Mouse (Mus musculus) kidney, postnatal 25 days (tissue): ENCODE data around the gene Ripk1.

Experiments
- DNase-seq, 2 experiments: peaks; one replicate each; pipeline ENCODE4 v3.0.0; 2021; ENCODE audit warnings: mixed read lengths in 2 of 2

Ripk1 gene

DNA sequence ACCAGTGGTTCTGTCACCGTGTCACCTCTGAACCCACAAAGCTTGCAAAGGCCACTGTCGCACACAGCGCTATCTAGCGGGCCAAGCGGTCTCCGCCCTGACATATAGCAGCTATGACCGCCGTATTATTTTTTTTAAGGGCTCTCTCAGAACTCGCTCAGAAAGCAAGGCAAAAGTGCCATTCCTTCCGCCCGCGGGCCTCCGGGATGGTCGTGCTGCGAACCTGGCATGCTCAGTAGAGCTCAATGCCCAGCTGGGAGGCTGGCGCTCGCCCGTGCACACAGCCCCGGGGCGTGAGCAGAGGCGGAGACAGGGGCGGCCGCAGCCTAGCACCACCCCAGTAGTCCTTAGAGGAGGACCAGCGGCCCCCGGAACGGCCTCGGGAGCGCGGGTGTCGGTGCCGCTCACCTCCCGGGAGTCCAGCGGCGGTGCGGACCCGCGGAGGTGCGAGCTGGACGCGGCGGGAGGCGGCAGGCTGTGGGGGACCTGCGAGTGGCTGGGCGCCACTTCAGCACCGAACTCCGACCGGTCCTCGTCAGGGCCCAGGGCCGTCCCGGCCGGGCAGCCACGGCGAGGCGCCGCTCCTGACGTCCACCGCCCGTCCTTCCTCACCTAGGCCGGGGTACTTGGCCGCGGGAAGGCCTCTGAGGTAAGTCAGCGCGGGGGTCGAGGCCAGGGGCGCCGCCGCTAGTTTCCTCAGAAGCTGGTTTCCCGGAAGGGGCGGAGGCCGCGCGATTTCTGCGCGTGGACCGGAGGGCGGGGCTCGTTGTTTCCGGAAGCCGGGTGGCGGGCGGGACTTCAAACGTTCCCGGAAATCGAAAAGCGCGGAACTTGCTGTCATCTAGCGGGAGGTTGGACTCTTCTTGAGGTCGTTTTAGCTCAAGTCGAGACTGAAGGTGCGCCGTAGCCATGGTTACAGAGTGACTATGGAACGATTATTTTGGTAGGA is at the start of gene Ripk1, which contains the start of gene Serpinb6a:
TSS of gene Ripk1 (plus strand) at position 306 of the 949 bp plus-strand sequence.
TSS of gene Serpinb6a (minus strand) at position 737 of the 949 bp plus-strand sequence.
- DNase-seq: peak; percentile 93 to 96

DNA sequence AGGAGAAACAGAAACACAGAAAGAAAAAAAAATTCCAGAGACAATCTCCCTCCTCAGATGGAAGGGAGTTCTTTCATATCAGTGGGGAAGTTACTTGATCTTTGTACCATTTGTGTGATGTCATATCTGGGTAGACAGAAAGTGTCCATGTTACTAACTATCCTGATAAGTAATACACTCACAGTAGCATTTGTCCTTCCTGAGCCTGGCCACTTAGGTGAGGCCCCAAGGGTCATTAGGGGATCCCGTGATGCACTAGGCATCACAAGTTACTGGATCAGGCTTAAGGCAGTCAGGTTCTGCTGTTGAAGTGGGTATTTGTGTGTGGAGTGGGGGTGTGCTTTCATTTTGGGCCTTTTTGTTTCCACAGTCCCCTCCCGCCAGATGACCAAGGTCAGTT is 49.2 kb upstream of the Ripk1 start:
- no peak for DNase-seq

DNA sequence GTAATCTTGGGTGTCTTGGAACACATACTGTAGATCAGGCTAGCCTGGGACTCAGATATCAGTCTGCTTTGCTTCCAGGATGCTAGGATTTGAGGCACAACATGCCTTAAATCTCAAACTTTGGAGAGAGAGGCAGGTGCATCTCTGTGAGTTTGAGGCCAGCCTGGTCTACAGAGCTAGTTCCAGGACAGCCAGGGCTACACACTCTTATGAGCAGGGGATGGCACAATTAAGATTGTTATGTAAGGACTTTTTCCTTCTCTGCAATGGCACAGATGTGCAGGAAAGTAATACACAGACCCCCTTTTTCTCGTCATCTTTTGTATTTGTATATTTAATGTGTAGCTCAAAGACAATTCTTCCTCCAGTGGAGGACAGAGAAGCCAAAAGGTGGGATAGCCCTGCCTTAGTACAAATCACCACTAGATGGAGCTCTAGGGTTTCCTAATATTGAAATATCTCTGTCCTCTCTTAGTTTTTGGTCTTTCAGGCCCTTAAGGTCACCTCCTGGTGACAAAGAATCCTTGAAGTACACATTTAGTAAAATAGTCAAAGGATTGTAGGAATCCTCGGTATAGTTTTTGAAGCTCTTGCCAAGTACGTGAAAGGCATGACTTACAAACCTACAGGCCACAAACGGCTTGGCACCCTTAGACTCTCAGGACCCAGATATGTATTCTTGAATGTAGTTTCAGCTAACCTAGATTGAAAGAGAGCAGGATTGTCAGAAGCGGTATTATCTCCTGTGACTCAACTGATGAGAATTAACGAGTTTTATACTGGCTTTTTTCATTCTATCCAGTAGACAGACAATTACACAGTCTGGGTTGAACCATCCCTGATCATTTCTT is 45.4 kb upstream of the Ripk1 start:
- DNase-seq: peak in 1 of 2 experiments; percentile 52

DNA sequence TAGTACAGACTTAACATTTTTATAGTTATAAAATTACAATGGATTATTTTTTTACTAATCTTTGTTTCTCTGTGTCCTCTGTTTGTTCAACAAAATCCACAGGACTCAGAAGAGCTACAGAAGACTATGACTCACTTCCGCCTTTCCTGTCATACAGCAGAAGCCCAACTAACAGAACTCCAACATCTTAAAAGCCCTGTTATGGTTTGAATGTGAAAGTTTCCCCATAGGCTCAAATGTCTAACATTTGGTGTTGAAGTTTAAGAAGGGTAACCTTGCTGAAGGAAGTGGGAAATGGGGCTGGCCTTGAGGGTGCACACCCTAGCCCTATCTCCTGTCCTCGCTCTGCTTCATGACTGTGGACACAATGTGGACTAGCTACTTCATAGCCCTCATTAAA is 42.4 kb upstream of the Ripk1 start:
- DNase-seq: no peak

DNA sequence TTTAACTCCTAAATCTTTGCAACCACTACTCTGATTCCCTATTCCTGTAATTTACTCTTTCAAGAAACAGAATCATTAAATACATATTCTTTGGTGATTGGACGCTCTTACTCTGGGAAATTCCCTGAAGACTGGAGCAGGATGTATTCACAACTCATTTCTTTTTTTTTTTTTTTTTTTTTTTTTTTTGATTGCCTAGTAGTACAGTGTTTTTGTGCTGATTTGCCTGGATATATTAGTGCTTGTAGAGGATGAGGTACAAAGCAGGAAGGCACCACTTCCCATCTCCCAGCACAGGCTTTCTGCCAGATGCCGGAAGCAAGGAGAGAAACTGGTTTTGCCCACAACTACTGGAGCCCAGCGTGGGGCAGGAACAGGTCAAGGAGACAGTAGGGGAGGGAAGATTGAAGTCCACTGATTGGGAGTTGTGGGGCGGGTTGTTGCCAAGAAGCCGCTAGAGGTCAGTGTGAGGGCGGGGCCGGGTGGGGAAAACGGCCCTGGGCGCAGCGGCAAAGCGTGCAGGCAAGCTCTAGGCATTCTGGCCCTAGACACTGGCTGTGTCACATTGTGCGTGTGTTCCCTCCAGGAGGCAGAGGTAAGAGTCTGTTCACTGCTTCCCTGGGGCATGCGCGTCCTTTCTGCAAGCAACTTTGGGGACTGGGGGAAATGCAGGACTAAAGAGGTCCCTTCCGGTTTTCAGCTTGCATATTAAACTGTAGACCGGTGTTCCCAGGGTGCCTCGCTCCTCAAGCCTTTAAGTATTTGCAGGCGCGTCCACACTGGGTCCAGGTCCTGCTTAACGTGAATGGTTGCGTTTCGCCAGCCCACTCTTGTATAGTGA is 37.7 kb upstream of the Ripk1 start, which contains the start of gene Nqo2:
TSS of gene Nqo2 (plus strand) at position 482 of the 841 bp plus-strand sequence.
- peak; percentile 84 to 93 for DNase-seq

DNA sequence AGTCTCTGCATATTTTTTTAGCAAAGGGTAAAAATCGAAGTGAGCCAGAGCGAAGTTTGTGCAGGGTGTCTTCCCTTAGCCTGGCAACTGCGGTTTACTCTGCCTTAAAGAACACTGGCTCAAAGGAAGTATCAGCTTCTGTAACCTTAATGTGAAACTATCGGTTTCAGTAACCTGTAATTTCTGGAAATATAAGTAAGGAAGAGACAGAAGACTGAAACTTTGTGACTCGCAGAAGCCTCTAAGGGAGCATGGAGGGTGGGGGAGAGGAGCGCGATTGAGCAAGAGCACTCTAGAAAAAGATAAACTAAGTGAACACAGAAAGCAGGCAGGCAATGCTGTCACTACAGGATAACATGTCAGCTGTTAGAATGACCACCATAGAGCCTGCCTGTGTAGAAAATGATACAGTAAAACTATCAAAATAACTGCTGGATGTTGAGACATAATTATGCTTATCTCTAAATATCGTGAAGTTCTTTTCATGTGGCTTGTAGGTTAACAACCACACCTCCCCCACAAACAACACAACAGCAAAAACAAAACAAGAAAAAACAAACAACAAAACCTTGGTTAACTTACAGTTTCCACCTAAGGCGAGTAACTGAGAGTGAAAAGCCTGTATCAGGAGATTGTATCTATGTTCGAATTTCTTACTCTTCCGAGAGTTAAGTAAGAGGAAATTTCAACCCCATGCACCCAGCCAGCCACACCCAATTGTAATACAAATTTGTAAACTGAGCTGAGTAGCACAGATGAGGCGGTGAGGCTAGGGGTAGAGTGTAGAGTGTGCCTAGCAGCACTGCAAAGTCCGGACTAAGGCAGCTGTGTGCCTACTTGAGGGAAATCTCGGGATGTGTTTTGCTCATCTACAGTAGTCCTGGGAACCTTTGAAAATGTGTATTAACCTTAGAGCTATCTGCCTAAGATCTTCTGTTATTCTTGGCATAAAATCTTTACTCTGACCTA is 36.8 kb upstream of the Ripk1 start:
- peak in 1 of 2 experiments; percentile 14 for DNase-seq

DNA sequence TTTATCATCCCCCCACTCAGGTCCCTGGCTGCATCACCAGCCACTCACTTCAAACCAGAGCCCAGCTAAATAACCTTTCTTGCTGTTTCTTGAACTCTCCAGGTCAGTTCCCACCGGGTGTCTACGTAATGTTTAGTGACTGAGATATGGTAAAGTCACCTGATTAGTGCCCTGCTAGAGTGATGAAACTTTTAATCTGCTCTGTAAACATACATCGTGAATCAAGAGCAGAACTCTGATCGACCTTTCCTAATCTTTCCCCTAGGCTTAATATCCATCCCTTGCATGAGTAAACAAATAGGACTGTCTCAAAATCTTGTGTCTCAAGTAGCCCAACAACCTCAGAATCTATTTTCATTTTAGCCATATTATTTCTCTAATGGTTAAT is 36.1 kb upstream of the Ripk1 start:
- no peak for DNase-seq

DNA sequence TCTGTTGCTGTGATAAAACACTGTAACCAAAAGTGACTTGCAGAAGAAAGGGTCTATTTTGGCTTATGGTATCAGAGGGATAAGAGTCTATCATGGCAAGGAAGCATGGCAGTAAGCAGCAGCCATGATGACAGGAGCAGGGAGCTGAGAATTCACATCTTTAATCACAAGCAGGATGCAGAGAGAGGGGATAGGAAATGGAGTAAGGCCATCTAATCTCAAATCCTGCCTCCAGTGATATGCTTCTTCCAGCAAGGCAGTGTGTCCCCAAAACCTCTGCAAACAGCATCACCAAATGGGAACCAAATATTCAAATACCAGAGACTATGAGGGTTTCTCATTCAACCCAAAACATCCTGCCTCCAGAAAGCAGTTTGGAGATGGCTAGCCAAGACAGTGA is 35.6 kb upstream of the Ripk1 start:
- no peak for DNase-seq

DNA sequence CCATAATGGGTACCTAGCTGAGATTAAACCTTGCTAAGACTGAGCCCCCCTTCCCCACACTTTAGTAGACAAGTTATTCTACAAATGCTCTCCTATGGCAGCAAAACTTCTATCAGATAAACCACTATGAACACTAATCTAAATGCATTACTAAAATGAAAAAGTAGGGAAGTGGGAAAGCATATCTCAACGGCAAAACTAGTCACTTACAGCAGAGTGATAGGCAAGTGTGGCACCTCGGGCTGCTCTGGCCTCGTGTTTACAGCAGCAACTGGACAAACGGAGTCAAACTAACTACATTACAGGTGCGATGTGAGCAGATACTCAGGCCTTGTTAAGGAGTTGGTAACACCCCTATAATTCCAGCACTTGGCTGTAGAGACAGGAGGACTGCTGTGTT is 12.5 kb upstream of the Ripk1 start:
- DNase-seq: no peak

DNA sequence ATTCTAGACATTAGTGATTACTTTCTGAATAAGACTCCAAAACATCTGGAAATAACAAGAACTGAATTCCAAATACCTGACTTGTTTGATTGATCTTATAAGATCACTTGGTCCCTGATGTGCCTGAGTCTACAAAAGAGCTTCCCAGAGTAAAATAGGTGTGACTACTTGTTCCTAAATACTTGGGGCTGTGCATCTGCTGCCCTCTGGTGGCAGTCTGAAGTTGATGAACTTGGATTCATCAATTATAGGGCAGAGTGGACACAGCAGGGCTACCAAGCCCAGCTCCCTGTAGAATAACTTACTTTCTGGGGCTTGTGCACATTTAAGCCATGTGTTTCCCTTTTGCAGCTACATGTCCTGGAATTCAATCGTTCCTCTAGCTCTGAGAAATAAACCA is 7.0 kb upstream of the Ripk1 start:
- peak; percentile 78 to 85 for DNase-seq

DNA sequence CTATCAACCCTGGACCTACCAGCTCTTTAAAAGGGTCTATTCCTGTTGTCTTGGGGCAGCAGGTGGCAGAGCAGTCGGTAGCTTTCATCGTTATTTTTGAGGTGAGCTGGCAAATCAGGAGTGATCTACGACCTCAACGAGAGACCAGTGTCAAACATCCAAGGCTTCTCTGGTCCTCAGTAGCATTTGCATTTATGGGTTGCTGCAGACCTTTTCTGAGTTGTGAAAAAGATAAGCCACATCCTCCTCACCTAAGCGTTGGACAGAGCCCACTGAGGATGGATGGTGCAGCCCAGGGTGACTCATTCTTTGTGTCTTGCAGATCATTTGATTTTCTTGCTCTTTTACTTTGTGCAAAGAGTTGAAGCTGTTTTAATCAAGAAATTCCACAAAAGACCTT is 895 bp downstream of the Ripk1 start:
- no peak for DNase-seq

DNA sequence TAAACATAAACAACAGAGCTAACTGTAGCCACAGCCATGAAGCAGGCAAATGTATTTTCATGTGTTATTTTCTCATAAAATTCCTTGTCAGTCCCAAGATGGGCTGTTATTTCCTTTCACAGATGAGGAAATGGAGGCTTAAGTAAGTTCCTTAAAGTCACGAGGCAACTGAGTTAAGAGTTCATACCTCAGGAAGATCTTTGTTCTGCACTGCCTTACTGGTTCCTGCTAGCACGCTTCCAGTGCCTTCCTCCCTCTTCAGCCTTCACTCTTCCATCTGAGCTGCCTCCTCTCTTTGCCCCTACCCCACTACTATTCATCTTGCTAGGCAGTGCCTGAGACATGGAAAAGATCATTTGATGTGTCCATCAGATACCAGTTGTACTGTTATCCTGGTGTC is 5.1 kb downstream of the Ripk1 start:
- DNase-seq: no peak

DNA sequence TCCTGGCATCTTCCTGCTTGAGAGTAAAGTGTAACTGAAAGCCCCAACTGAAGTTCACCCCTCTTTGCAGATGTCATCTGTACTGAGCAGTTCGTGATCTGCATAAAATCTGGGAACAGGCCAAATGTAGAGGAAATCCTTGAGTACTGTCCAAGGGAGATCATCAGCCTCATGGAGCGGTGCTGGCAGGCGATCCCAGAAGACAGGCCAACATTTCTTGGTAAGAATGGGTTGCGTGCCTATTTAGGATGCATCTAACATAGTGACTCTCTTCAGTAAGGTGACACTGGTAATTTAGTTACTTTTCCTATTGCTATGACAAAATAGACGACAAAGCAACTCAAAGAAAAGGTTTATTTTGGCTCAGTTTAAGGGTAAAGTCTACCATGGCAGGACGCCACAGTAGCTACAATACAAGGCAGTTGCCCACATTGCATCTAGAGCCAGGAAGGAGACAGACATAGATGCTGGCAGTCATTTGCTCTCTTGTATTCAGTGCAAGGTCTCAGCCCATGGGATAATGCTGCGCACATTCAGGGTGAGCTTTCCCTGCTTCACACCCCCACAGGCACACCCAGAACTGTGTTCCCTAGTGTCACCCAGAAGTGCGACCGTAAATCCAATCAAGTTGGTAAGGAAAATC is 14.9 kb downstream of the Ripk1 start:
- no peak for DNase-seq

DNA sequence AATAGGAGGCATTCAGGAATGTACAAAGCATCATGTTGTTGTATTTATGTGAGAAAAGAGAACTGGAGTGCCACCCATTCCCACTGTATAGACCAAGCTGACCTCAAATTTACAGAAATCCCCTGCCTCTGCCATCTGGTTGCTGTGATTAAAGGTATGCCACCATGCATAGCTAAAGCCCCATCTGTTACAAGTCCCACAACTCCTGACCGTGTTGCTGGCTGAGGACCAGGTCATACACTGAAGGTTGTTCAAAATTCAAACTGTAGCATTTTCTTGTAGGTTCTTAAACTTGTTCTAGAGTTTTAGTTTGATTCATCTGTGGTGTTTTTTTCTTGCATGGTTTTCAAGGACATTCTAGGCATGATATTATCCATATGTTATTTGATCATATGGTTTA is 16.4 kb downstream of the Ripk1 start:
- no peak for DNase-seq

DNA sequence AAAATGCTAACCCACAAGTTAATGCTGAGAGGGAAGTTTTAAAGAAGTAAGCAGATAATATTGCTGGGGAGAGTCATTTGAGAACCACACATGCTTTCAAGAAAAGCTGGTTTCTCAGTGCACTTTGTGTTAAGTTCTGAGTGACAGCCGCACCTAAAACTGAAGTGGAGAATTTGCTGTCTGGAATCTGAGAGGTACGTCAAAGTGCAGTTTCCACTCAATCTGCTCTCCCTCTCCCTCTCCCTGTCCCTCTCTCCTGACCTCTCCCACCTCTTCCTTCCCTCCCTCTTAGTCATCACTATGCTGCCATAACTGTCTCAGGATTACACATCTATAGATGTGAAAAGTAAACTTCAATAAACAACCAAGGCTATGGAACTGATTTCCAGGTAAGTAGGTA is 19.8 kb downstream of the Ripk1 start:
- DNase-seq: no peak

DNA sequence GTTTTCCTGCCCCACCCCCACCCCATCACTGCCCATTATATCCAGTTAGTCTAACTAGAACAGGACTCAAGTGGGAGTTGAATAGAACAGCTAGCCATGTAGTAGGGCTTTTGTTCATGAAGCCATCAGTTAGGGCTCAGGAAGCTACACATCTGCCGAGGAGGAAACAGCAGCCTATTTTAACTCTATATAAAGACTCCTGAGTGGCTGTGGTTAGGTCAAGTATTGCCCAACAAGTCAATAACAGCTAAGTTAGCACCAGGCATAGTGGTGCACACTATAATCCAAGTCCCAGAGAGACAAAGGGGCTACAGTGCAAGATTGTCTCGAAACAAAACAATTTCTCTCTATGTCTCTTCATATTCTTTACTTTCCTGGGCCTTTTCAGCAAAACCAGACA is 29.9 kb downstream of the Ripk1 start:
- DNase-seq: no peak

DNA sequence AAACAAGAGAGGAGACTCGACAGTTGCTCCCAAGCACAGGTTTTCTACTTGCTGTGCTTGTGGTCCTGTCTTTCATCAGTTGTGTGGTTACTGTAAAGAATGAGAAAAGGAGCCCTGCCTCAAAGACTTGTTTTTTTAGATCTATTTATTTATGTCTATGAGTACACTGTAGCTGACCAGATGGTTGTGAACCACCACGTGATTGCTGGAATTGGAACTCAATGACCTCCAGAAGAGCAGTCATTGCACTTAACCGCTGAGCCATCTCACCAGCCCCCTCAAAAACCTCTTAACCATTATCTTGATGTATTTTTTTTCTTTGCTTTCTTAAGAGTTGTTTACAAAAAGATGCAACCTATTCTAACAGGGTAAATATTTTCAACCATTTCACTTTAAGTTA is 33.3 kb downstream of the Ripk1 start:
- no peak for DNase-seq

DNA sequence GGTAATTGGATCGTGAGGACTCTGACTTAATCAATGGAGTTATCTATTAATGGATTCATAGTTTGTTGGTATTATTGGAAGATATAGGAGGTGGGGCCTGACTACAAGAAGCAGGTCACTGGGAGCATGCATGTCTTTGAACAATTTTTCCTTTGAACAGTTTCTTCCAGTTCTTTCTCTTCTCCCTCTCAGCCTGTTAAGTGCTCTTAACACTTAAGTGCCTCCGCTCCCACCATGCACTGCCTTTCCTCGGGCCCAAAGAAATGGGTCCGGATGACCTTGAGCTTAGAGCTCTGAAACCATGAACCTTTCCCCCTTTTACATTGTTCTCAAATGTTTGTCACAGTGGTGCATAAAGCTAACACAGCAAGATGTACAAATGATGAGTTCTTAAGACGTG is 34.6 kb downstream of the Ripk1 start:
- DNase-seq: no peak

DNA sequence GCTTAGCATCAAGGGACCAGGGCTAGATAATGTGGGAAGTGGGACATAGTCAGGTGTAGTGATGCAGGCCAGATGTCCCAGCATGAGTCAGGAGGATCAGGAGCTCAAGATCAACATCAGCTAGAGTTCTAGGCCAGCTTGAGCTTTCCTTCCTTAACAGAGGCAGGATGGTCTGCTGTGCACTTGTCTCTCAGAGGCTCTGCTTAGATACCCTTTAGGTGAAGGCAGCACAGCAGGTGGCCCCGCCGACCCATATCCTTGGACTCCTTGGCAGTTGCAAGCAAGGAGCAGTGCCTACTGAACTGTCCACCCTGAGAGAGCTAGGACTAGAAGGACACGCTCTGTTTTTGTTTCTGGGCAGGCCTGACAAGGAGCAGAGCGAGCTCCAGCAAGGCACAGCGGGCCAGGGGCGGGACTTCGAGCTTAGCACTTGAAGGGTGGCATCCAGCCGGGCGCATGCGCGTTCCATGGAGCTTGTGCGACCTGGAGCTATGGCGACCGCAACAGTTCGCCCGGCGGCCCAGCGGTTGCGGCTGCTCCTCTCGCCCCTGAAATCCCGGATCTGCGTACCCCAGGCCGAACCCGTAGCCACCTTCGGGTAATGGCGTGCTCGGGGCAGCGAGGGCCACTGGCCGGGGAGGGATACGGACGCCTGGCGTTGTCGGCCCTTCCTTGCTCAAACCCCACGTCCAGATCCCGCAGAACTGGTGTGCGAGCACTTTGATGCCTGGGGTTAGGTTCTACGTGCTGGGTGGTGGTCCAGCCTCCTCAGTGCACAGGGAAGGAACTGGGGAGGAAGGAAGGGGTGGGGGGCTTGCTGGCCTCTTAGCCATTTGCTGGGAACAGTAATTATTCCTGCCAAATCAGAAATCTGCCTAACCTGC is 35.3 kb downstream of the Ripk1 start, which contains the start of gene Bphl:
TSS of gene Bphl (plus strand) at position 426 of the 884 bp plus-strand sequence.
- peak; percentile 98 for DNase-seq

DNA sequence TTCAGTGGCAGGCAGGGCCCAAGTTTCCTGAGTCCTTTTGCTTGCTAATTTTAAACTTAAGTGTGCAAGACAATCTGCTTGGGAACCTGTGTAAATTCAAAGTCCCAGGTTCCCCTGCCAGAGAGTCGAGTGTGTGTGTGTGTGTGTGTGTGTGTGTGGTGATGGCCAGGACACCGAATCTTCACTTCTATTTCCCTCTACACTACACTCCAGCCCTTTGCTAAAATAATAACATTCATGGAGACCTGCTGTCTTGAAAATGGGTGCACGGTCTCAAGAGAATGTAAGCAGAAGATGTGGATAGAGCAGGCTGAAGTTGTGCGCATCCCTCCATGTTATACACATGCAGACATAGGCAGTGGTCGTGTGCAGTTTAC is 35.9 kb downstream of the Ripk1 start:
- DNase-seq: no peak
